Mouse (Mus musculus) gastrocnemius, postnatal 25 days (tissue): ENCODE measurements around the gene Metap1d. TPM values are rescaled to one million over a fixed set of nuclear protein-coding genes. Genes with fewer than 3 reads are reported as not detected.

Experiments
- DNase-seq: peaks from one replicate; pipeline ENCODE4 v3.0.0; 2022
- total RNA-seq, 2 experiments: library from RNA; stranded (reverse); gene quantifications; 1 replicate in 1 of 2; 2 replicates in 1 of 2; pipeline ENCODE4 v1.2.3; 2021

The Metap1d gene
- total RNA-seq, 2 experiments from 2014 or later: 24.3 to 25.7 TPM

DNA sequence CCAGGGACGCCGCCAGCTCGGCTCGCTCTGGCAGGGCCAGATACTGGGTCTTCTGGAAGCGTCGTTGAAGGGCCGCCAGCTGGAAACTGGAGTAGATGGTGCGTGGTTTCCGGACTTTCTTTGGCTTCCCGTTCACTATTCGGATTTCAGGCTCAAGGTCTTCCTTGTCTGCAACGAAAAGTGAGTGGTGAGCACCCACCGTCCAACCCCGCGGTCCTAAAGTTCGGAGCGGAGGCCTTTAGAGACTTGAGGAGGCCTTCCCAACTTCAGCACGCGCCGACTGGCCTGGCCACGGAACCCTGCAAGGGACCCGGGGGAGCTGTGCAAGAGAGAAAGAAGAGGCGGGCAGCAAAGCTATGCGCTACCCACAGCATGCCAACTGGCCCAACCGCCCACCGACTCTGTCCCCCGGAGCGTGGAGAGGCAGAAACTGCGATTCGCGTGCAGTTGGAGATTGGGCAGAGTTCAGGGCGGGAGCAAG, 92.4 kb downstream of the Metap1d start:
- no peak for DNase-seq

- DNase-seq: no peak
Measured at GRCm38 (mm10) chr2:71545882-71546639, 93.0 kb downstream of the Metap1d start.

GRCm38 (mm10) chr2:71546640-71547071, 93.6 kb downstream of the Metap1d start, which contains the start of gene Dlx2:
Gene Dlx2, minus strand, starts transcription at chr2:71546754.
- DNase-seq: no peak

DNA sequence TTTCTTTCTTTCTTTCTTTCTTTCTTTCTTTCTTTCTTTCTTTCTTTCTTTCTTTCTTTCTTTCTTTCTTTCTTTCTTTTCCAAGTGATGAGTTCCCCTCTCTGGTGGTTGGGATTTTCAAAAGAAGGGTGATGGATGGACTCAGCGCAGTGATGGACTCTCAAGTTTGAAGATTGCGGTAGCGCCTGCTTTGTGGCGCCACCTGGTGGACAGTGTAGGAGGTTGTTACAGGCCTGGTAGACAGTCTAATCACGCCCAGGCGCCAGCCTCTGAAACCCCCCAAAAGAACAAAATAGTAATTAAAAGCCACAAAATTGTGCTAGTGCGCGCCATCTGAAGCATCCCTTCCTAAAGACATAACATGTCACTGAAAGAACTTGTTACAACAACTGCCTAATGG, 94.8 kb downstream of the Metap1d start:
- no peak for DNase-seq

DNA sequence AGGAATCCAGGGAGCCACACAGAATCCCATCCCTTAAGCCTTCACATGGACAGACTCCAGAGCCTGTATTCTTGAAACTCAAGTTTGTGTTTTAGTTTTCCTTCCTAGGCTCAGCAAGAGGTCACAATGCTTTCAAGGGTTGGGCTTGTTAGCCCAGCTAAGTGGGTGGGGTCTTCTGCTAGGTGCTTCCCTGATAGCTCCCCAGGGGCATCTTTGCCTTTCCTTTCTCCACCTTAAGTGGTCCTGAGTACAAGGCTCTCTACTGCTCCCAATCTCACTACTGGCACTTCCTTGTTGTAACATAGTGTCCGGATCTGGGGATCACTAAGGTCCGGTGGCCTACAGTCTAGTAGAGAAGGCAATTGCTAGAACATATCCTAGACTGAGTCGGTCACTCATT, 97.3 kb downstream of the Metap1d start:
- no peak for DNase-seq

- DNase-seq: no peak
Measured at GRCm38 (mm10) chr2:71551704-71552103, 98.6 kb downstream of the Metap1d start.

DNA sequence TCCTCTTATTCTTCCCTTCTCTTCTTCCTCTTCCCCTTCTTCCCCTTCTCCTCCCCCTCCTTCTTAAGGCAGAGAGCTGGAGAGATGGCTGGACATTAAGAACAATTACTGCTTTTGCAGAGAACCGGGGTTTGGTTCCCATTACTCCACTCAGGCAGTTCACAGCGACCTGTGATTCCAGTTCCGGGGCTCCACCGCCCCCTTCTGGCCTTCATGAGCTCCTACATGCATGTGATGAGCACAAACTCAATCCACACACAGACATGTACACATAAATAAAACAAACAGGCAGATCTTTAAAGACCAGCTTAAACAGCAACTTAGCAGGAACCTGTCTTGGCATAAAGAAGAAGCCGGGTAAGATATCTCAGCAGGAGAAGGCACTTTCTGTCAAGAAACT, 103.0 kb downstream of the Metap1d start:
- no peak for DNase-seq

DNA sequence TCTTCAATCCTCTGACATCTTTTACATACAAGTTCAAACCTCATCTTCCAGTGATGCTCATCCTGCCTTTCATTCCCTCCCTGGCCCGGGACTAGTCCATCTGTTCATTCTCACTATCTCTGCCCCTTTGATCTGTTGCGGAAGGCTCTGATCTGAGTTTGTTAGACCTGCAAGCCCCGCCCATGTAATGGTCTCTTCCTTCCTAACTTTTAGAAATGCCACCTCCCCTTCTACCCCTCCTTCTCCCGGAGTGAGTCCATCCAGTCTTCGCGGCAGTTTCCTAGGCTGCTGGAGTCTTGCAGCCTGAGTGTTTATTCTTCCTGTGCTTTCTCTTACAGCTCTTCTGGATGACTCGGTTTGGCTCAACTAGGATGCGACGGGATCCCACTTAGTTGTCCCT, 113.4 kb downstream of the Metap1d start:
- no peak for DNase-seq

DNA sequence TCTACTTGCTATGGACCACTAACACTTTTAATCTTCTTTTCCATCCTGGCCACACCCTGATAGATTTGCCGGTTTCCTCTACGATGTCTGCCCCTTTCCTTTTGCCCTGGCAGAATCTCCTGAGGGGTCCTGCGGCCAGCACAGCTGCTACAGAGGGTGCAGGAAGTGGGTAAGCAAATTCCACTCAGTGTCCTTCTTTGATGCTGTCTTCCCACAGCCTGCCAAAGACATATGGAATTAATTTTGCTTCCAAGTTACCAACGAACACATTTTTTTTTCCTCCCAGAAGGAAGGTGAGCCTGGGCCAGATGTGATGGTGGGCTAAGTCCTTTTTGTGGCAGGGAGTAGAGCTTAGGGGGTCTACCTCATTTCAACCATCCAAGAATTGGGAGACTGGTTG, 120.7 kb downstream of the Metap1d start:
- no peak for DNase-seq

Other genes starting within 250 kb of the Metap1d start
- 10 to 100 TPM; 39.0 to 39.1 TPM for gene Dync1i2, start 241.6 kb upstream of the Metap1d start, total RNA-seq
- 100 to 1,000 TPM; 407 to 424 TPM for gene Slc25a12, start 85.5 kb upstream of the Metap1d start, total RNA-seq
- 10 to 100 TPM; 13.1 to 16.7 TPM for gene Hat1, start 64.3 kb upstream of the Metap1d start, total RNA-seq
- under 1 TPM in 1 of 2 experiments, not detected in 1; 0.13 TPM for gene Dlx1, start 74.8 kb downstream of the Metap1d start, total RNA-seq
- not detected for gene Dlx2, start 93.5 kb downstream of the Metap1d start, total RNA-seq